Mouse (Mus musculus) myocyte (in vitro differentiated cells): ENCODE measurements around the gene Lrrc10. TPM values are rescaled to one million over a fixed set of nuclear protein-coding genes. Genes with fewer than 3 reads are reported as not detected.
A peak's percentile ranks its signal among the peaks of the same experiment; 100 is the strongest.
"Not testable (repeated sequence)": the region's sequence is repeated elsewhere in the genome, so short reads cannot be mapped to it uniquely, and the experiment has no call there.

ENCODE experiments used
- H3K27me3 ChIP-seq: one replicate; pipeline ENCODE4 v1.6.1; 2011; ENCODE audit not compliant: control insufficient read depth, insufficient read depth, insufficient read length
- H3K36me3 ChIP-seq: one replicate; pipeline ENCODE4 v1.6.1; 2011; ENCODE audit not compliant: control insufficient read depth, insufficient read depth
- H3K4me2 ChIP-seq: one replicate; pipeline ENCODE4 v1.6.1; 2011; ENCODE audit warnings: low read depth, control low read depth
- H3K4me3 ChIP-seq: one replicate; pipeline ENCODE4 v1.5.1; 2011; ENCODE audit warnings: mild to moderate bottlenecking, control low read depth, moderate library complexity
- H3K79me2 ChIP-seq: one replicate; pipeline ENCODE4 v1.6.1; 2011; ENCODE audit not compliant: control insufficient read depth, insufficient read depth
- H3ac ChIP-seq: one replicate; pipeline ENCODE4 v1.6.1; 2011; ENCODE audit not compliant: control insufficient read depth, insufficient read length
- CEBPB ChIP-seq: IDR thresholded peaks from 2 replicates; pipeline ENCODE4 v1.6.1; 2011; ENCODE audit warnings: mild to moderate bottlenecking, moderate library complexity; ENCODE audit not compliant: poor library complexity, insufficient read depth, severe bottlenecking
- E2F4 ChIP-seq: IDR thresholded peaks from one replicate; pipeline ENCODE4 v1.6.1; 2011; ENCODE audit warnings: mild to moderate bottlenecking, control low read depth, moderate library complexity; ENCODE audit not compliant: insufficient read depth
- MAX ChIP-seq: IDR thresholded peaks from one replicate; pipeline ENCODE4 v1.6.1; 2011; ENCODE audit warnings: low read depth, mild to moderate bottlenecking, control low read depth
- MYOD1 ChIP-seq, 3 experiments: IDR thresholded peaks; one replicate each; pipeline ENCODE4 v1.6.1; 2011; ENCODE audit warnings: control low read depth in 2 of 3, low read depth in 2 of 3, mild to moderate bottlenecking in 2 of 3, moderate library complexity in 1 of 3; ENCODE audit not compliant: insufficient read length in 2 of 3, control insufficient read depth in 1 of 3
- MYOG ChIP-seq, 3 experiments: IDR thresholded peaks; one replicate each; pipeline ENCODE4 v1.6.1; 2011; ENCODE audit warnings: control low read depth in 2 of 3, low read depth in 2 of 3, mild to moderate bottlenecking in 2 of 3; ENCODE audit not compliant: insufficient read length in 2 of 3, control insufficient read depth in 1 of 3, insufficient read depth in 1 of 3
- POLR2A ChIP-seq: IDR thresholded peaks from one replicate; pipeline ENCODE4 v1.6.1; 2011; ENCODE audit warnings: low read depth, mild to moderate bottlenecking, control low read depth, moderate library complexity; ENCODE audit not compliant: insufficient read length
- POLR2AphosphoS2 ChIP-seq: IDR thresholded peaks from one replicate; pipeline ENCODE4 v1.6.1; 2011; ENCODE audit warnings: low read depth, control low read depth; ENCODE audit not compliant: insufficient read length
- REST ChIP-seq: IDR thresholded peaks from one replicate; pipeline ENCODE4 v1.6.1; 2011; ENCODE audit warnings: mild to moderate bottlenecking, control low read depth, moderate library complexity; ENCODE audit not compliant: insufficient read depth, insufficient read length
- SRF ChIP-seq: IDR thresholded peaks from one replicate; pipeline ENCODE4 v1.6.1; 2011; ENCODE audit warnings: low read depth; ENCODE audit not compliant: control insufficient read depth, insufficient read length
- TCF12 ChIP-seq: IDR thresholded peaks from one replicate; pipeline ENCODE4 v1.6.1; 2011; ENCODE audit warnings: mild to moderate bottlenecking, control low read depth; ENCODE audit not compliant: poor library complexity, insufficient read depth, severe bottlenecking
- TCF3 ChIP-seq: IDR thresholded peaks from one replicate; pipeline ENCODE4 v1.6.1; 2011; ENCODE audit warnings: low read depth, control low read depth; ENCODE audit not compliant: insufficient read length
- USF1 ChIP-seq: IDR thresholded peaks from one replicate; pipeline ENCODE4 v1.6.1; 2011; ENCODE audit warnings: low read depth, mild to moderate bottlenecking, control low read depth, moderate library complexity
- polyA plus RNA-seq: library from polyadenylated mRNA; unstranded; fragments of >200 nt; fragmentation: generic; extraction: Trizol; gene quantifications from one replicate; pipeline ENCODE4 v1.2.1, GENCODE M21; 2012; ENCODE audit warnings: missing spikeins

Lrrc10 gene
- polyA plus RNA-seq, 1 experiment, result not detected

DNA sequence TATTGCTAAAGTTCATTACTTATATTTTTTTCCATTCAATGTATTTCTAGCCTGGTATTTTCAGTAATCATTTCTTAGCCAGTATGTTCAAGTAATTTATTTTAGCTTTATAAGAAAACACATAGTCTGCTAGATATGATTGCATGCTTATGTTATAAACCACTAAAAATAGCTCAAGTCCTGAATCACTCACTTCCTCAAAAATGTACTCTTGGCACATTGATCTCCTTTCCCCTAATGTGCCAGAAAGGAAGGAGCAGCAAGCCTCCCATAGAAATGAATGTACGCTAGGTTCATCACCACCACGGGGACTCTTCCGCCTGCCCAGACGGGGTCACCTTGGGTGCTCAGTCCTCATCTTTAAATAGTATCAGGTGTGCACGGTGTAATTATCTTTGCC lies 30.6 kb upstream of the Lrrc10 start:
- H3K4me2 ChIP-seq, result peak overlapping the region; percentile 82
- no peaks in the 10 kb centered on the region for H3K79me2 ChIP-seq
- no peaks in the 10 kb centered on the region for H3K36me3 ChIP-seq
- no peak overlapping the region for H3ac ChIP-seq
- no peaks in the 10 kb centered on the region for H3K27me3 ChIP-seq
- no peak overlapping the region for H3K4me3 ChIP-seq
- no peak for TF ChIP-seq TCF3
- TF ChIP-seq TCF12, result no peak

DNA sequence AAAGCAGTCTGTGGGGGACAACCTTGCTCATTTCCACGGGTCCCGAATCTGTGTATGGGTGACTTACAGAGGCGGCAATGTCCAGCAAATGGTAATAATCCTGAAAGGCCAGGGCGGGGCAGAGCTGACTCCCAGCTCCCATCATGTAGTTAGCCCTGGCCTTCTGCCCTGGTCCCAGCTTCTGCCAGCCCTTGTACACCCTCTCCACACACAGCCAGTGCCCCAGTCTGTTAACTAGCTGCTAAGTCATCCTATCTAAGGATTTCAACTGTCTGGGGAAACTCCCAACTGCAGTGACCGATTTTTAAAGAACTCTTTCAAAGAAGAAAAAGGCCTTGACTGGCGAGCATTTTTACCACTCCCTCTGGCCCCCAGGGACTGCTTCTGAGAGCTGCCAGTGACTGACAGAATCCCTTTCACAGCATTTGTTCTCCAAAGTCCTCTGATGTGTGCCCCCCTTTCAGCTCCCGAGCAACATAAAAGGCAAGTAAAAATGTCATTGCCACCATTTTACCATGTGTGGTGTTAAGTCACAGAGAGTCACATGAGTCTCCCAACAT lies 26.8 kb upstream of the Lrrc10 start:
- no peak overlapping the region for H3K4me3 ChIP-seq
- peak overlapping the region; percentile 42 for H3K4me2 ChIP-seq
- H3K79me2 ChIP-seq, result no peaks in the 10 kb centered on the region
- no peak for TF ChIP-seq USF1
- TF ChIP-seq MYOG (IDR thresholded peaks at IDR 0.05; ENCODE audit: control insufficient read depth in 1 of 3, insufficient read depth in 1 of 3, insufficient read length in 2 of 3, low read depth in 2 of 3), result no peak
- no peaks in the 10 kb centered on the region for H3K36me3 ChIP-seq
- H3K27me3 ChIP-seq, result no peaks in the 10 kb centered on the region
- H3ac ChIP-seq, result no peak overlapping the region

DNA sequence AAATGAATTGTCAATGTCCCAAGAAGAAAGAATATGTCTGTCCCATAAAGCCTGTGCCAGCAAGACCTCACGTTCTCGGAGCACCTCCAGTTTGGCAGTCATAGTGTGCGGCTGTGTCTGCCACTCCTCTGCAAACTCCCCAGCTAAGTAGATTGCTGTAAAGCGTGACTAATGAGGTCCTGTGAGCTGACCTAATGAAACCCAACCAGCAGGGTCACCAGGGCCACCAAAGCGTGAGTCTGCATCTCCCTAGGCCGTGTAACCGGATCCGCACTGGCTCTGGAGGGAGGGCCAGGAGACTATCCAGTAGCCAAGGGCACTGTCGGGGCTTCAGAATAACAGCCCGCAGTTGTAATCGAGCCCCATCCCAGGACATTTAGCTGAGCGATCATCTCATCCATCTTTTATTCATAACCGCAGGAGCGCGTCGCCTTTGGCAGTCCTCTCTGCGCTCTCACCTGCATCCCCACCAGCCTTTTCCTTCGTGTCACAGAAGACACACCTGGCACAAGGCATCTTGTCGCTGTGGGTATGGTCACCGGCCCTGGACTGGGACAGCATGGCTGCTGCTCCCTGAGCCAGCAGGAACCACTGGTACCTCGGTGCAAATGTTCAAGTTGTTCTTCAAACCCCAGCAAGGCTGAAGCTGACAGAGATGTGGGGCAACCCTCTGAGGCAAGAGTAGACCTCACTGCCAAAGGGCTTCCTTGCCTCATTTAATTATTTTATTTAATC lies 24.0 kb upstream of the Lrrc10 start:
- Histone ChIP-seq H3ac (no peak overlapping the region), H3K4me3 (no peak overlapping the region), H3K27me3 (no peaks in the 10 kb centered on the region), H3K4me2 (peak overlapping the region; percentile 74), H3K36me3 (no peaks in the 10 kb centered on the region), H3K79me2 (no peaks in the 10 kb centered on the region)
- TF ChIP-seq SRF, result no peak
- TF ChIP-seq MYOD1 (IDR thresholded peaks at IDR 0.05; ENCODE audit: control insufficient read depth in 1 of 3, insufficient read length in 2 of 3, low read depth in 2 of 3), result peak; percentile 60 to 86 (median 66)

DNA sequence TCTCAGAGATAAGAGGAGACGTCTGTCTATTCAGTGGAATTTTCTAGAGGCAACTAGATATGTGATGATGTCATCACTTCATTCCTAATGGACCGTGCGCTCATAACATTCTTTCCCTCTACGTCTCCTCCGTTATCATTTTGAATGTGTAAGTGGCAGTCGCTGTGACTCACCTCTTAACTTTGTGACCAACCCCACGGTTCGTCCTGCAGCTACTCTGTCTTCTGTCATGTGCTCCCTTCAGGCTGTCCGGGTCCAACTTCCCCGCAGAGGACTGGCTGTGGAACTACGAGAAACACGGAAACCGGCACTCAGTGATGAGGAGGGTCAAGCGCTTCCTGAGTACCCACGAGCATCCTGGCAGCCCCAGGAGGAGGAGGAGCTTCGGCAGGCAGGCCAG lies 21.4 kb upstream of the Lrrc10 start:
- Histone ChIP-seq H3K4me2 (peak overlapping the region; percentile 67), H3K27me3 (no peaks in the 10 kb centered on the region), H3K79me2 (no peaks in the 10 kb centered on the region), H3ac (no peak overlapping the region), H3K4me3 (peak overlapping the region; percentile 16), H3K36me3 (no peaks in the 10 kb centered on the region)
- TF ChIP-seq MYOG (IDR thresholded peaks at IDR 0.05; ENCODE audit: control insufficient read depth in 1 of 3, insufficient read depth in 1 of 3, insufficient read length in 2 of 3, low read depth in 2 of 3), result no peak
- no peak for TF ChIP-seq POLR2A
- no peak for TF ChIP-seq SRF
- TF ChIP-seq TCF12, result no peak
- no peak for TF ChIP-seq USF1
- no peak for TF ChIP-seq REST
- no peak for TF ChIP-seq MAX
- TF ChIP-seq TCF3, result no peak
- no peak for TF ChIP-seq CEBPB
- no peak for TF ChIP-seq POLR2AphosphoS2
- no peak for TF ChIP-seq E2F4
- TF ChIP-seq MYOD1 (IDR thresholded peaks at IDR 0.05; ENCODE audit: control insufficient read depth in 1 of 3, insufficient read length in 2 of 3, low read depth in 2 of 3), result no peak

DNA sequence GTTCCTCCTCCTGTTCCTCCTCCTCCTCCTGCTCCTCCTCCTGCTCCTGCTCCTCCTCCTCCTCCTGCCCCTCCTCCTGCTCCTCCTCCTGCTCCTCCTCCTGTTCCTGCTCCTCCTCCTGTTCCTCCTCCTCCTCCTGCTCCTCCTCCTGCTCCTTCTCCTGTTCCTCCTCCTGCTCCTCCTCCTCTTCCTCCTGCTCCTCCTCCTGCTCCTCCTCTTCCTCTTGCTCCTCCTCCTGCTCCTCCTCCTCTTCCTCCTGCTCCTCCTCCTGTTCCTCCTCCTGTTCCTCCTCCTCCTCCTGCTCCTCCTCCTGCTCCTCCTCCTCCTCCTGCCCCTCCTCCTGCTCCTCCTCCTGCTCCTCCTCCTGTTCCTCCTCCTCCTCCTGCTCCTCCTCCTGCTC lies 19.4 kb upstream of the Lrrc10 start:
- H3K4me2 ChIP-seq, result peak overlapping the region; percentile 66
- H3K4me3 ChIP-seq, result not testable (repeated sequence)

DNA sequence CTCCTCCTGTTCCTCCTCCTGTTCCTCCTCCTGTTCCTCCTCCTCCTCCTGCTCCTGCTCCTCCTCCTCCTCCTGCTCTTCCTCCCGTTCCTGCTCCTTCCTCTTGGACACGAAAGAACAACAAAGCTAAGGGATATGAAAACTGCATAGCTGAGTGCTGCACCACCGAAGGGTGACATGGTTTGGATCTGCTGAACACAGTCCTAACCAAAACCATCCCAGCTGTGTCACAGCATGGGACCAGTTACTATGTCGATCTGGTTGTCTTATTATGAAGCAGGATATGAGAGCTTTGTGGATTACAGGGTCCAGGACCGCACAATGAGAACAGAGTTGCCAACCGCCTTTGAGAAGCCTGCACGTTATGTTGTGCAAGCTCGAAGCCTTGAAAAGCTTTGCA lies 19.0 kb upstream of the Lrrc10 start:
- Histone ChIP-seq H3K36me3 (no peaks in the 10 kb centered on the region), H3K27me3 (no peaks in the 10 kb centered on the region), H3K79me2 (no peaks in the 10 kb centered on the region), H3K4me2 (peak overlapping the region; percentile 66), H3ac (no peak overlapping the region), H3K4me3 (no peak overlapping the region)
- TF ChIP-seq MYOG (IDR thresholded peaks at IDR 0.05; ENCODE audit: control insufficient read depth in 1 of 3, insufficient read depth in 1 of 3, insufficient read length in 2 of 3, low read depth in 2 of 3) (no peak), CEBPB (no peak)

More for the DNA sequence above, 19.4 kb upstream of the Lrrc10 start:
- H3K36me3 ChIP-seq, H3ac ChIP-seq, H3K27me3 ChIP-seq, H3K79me2 ChIP-seq: not testable (repeated sequence)
